Mouse (Mus musculus): Measurements from ENCODE around the gene Rrp9. TPM values are rescaled to one million over a fixed set of nuclear protein-coding genes. Genes with fewer than 3 reads are reported as not detected.

Rrp9 gene
- polyA plus RNA-seq, 1 experiment from 2014 or later, result 58.5 TPM

DNA sequence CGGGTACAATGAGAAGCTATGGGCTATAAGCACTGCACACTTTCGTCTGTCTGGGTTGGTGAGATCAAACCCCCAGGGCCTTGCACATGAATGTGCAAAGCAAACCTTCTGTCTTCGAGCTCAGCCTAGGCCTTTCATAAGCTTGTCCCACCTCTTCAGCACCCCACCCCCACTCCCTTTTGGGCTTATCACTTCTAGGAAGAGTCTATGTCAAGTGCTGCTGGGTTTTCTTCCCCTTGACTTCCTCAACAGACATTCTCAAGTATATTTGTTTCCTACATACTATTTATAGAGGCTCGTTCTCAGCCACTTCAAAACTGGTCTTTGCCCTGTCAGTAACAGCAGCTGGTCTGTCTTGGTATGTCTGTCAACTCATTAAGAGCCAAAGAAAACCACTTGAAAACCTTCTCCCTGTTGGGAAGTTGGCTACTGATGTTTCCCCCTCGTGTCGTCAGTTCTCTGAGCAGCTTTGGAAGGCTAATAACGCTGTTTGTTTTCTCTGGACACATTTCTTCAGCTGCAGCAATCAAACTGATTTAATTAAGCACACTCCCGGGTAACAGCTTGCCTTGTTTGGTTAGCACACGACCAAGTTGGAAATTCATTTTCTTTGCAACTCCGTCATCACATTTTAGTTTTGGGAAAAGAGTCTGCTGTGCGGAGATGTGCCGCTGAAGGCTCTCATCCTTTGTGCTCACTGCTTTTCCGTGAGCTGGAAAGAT, 37.1 kb downstream of the Rrp9 start:
- 0 out of 2 replicates have a peak, but pooled peaks cover 3% of the 10 kb centered on the region for H3K4me1 ChIP-seq
- no peaks in the 10 kb centered on the region for H3K9me3 ChIP-seq (replicated peaks)
- H3K36me3 ChIP-seq (ENCODE audit: poor library complexity, severe bottlenecking), result no peaks in the 10 kb centered on the region
- no peak overlapping the region for H3K4me3 ChIP-seq
- H3K27me3 ChIP-seq, result no peaks in the 10 kb centered on the region
- H3K4me2 ChIP-seq, result no peak overlapping the region
- no peak overlapping the region for H3K9ac ChIP-seq
- 59% methylated on average over 13 of the region's 13 CpGs for WGBS
- H3K27ac ChIP-seq, result no peak overlapping the region; the same call in 1 of the 2 replicates
- ATAC-seq, result no peak

DNA sequence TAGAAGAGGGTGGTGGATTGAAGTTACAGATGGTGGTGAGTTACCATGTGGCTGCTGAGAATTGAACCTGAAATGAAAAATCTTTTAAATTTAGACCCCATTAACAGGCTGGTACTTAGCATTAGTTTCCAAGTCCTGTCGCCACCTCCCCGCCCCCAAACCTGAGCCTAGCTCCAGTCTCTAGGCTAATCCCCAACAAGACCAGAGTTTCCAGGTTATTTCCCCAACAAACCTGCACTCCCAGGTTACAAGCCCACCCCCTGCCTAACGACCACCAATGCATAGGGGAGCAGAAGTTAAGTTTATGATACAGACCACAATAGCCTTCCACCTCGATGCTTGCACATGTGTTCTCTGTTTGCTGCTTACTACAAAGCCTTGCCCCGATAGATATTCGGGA, 37.8 kb downstream of the Rrp9 start:
- WGBS, result 79% methylated on average over 6 of the region's 6 CpGs
- Histone ChIP-seq H3K36me3 (ENCODE audit: poor library complexity, severe bottlenecking) (no peaks in the 10 kb centered on the region), H3K27ac (no peak overlapping the region), H3K9ac (no peak overlapping the region), H3K4me2 (no peak overlapping the region), H3K9me3 (replicated peaks) (no peaks in the 10 kb centered on the region), H3K4me1 (0 out of 2 replicates have a peak, but pooled peaks cover 3% of the 10 kb centered on the region), H3K27me3 (no peaks in the 10 kb centered on the region), H3K4me3 (no peak overlapping the region)
- no peak for ATAC-seq

DNA sequence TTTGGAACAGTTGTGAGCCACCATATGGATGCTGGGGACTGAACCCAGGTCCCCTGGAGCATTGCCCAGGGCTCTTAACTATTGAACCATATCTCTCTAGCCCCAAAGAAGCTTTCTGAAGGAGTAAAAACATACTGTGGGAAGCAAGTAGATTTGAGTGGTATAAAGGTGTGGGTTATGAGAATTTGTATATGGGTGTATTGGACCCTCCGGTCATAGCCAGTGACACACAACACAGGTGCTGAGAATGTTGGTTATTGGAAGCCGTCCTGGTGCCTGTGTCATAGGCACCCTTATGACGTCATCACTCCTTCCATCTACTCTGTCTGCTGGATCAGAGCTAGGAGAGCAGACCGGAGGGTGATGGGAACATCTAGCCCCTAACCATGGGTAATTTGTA, 38.5 kb downstream of the Rrp9 start, which contains the start of gene Iqcf5:
Iqcf5 (plus strand) TSS at position 301 of the 400 bp plus-strand sequence.
- Histone ChIP-seq H3K4me2 (no peak within 1 kb of the TSS), H3K4me3 (no peak within 1 kb of the TSS), H3K27ac (no peak within 1 kb of the TSS), H3K4me1 (0 out of 2 replicates have a peak, but pooled peaks cover 3% of the 10 kb centered on the region), H3K27me3 (no peaks in the 10 kb centered on the region), H3K36me3 (ENCODE audit: poor library complexity, severe bottlenecking) (no peaks in the 10 kb centered on the region), H3K9me3 (replicated peaks) (no peaks in the 10 kb centered on the region), H3K9ac (no peak within 1 kb of the TSS)
- 85% methylated on average over 4 of the region's 4 CpGs for WGBS
- no peak for ATAC-seq

DNA sequence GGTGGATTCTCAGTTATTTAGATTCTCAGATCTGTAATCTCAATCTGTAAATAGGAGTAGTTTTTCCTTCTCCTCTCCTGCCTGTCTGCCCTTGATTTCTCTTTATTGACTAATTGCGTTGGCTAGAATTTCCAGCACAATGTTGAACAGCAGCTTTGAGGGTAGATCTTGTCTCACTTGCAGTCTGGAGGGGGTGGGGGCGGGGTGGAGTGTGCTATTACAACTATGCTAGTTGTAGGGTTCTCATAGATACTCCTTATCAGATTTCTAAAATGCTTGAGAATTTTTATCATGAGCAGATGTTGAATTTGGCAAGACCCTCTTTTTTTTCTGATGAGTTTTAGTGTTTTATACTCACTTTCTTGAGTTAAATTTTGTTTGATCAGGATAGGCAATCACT, 43.7 kb downstream of the Rrp9 start:
- Histone ChIP-seq H3K27me3 (no peaks in the 10 kb centered on the region), H3K9ac (no peak overlapping the region), H3K4me2 (no peak overlapping the region), H3K9me3 (replicated peaks) (no peaks in the 10 kb centered on the region), H3K4me3 (no peak overlapping the region), H3K4me1 (no peaks in the 10 kb centered on the region), H3K36me3 (ENCODE audit: poor library complexity, severe bottlenecking) (no peaks in the 10 kb centered on the region), H3K27ac (no peak overlapping the region)
- ATAC-seq, result no peak
- 93% methylated on average over 2 of the region's 2 CpGs for WGBS

DNA sequence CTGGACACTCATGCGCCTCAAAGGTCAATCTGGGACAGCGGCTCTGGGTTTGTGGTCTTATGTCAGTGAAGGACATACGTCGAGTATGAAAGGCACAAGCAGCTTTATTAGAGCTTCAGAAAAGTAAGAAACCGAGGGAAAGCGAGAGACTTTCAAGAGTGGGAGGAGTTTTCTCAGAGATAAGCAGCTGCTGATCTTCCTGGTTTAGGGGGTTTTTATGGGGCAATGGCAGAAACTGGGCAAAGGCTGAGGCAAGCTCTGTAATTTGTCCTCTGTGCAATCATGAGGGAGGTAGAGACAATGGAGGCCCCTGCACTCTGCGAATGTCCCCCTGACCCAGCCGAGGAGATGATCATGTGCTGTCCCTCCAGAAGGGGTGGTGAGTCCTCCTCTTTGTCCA, 44.1 kb downstream of the Rrp9 start:
- Histone ChIP-seq H3K9me3 (replicated peaks) (no peaks in the 10 kb centered on the region), H3K27ac (no peak overlapping the region), H3K27me3 (no peaks in the 10 kb centered on the region), H3K36me3 (ENCODE audit: poor library complexity, severe bottlenecking) (no peaks in the 10 kb centered on the region), H3K9ac (no peak overlapping the region), H3K4me3 (no peak overlapping the region), H3K4me2 (no peak overlapping the region), H3K4me1 (no peaks in the 10 kb centered on the region)
- no peak for ATAC-seq
- WGBS, result 84% methylated on average over 8 of the region's 8 CpGs

DNA sequence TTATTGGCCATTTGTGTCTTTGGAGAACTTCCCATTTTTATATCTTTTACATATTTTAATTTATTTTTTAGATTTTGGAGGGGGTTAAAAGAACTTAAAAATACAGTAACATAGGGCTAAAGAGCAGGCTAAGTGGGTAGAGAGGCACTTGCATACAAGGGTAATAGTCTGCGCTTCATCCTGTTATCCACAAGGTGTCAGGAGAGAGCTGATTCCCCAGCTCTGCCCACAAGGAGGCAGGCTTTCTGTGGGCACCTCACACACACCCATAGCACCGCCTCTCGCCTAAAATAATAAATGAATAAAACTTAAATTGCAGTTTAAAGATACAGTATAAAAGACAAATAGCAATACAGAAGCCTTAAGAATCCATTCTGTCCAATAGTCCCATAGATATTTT, 56.1 kb downstream of the Rrp9 start:
- Histone ChIP-seq H3K9ac (no peak overlapping the region), H3K27me3 (no peaks in the 10 kb centered on the region), H3K36me3 (ENCODE audit: poor library complexity, severe bottlenecking) (no peaks in the 10 kb centered on the region), H3K4me2 (no peak overlapping the region), H3K27ac (no peak overlapping the region), H3K9me3 (replicated peaks) (no peaks in the 10 kb centered on the region), H3K4me3 (no peak overlapping the region), H3K4me1 (no peaks in the 10 kb centered on the region)
- ATAC-seq, result no peak
- WGBS, result 20% methylated on average over 3 of the region's 3 CpGs

DNA sequence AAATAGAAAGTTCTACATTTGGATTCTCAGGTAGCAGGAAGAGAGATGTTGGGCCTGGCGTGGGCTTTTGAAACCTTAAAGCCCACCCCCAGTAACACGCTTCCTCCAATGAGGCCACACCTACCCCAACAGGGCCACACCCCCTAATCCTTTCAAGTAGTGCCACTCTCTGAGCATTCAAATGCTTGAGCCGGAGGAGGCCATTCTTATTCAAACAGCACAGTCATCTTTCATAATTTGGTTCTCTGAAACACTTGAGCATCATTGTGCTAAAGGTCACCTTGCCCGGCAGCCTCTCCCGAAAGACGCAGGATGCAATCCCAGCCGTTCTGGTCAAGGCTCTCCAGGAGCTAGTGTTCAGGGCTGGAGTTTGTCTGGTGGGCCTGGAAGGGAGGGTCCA, 58.5 kb downstream of the Rrp9 start:
- Histone ChIP-seq H3K27ac (no peak overlapping the region), H3K36me3 (ENCODE audit: poor library complexity, severe bottlenecking) (no peaks in the 10 kb centered on the region), H3K4me3 (no peak overlapping the region), H3K27me3 (no peaks in the 10 kb centered on the region), H3K4me1 (no peaks in the 10 kb centered on the region), H3K9me3 (replicated peaks) (no peaks in the 10 kb centered on the region), H3K9ac (no peak overlapping the region), H3K4me2 (no peak overlapping the region)
- no peak for ATAC-seq
- WGBS, result 90% methylated on average over 7 of the region's 7 CpGs

DNA sequence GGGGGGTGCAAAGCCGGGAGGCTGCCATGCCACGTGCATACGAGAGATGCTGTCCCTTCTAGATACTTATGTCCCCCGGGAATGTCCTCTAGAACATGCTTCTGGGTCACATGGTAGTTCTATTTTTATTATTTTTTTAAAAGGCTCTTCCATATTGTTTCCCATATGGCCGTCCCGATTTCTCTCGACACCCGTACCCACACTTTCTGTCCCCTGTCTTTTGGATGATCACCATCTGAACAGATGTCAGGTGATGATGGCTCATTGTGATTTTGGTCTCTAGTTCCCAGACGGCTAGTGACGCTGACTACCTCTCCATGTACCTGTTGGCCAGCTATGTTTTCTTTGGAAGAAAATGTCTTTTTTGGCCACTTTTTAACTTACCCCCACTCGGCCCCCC, 59.2 kb downstream of the Rrp9 start:
- Histone ChIP-seq H3K9ac (no peak overlapping the region), H3K27me3 (no peaks in the 10 kb centered on the region), H3K4me2 (no peak overlapping the region), H3K36me3 (ENCODE audit: poor library complexity, severe bottlenecking) (no peaks in the 10 kb centered on the region), H3K27ac (no peak overlapping the region), H3K9me3 (replicated peaks) (no peaks in the 10 kb centered on the region), H3K4me1 (no peaks in the 10 kb centered on the region), H3K4me3 (no peak overlapping the region)
- 86% methylated on average over 11 of the region's 11 CpGs for WGBS
- no peak for ATAC-seq

Other genes starting within 250 kb of the Rrp9 start
- 86.8 and 87.7 TPM in 2 replicates for gene Alas1, start 227.3 kb upstream of the Rrp9 start, polyA plus RNA-seq (2015; fragmentation: Nextera tagmentation; extraction: Ambion mirVana)
- 17.7 and 21.6 TPM in 2 replicates for gene Poc1a, start 194.9 kb upstream of the Rrp9 start, polyA plus RNA-seq (2015; fragmentation: Nextera tagmentation; extraction: Ambion mirVana)
- gene Dusp7, start 107.3 kb upstream of the Rrp9 start, polyA plus RNA-seq (2015; fragmentation: Nextera tagmentation; extraction: Ambion mirVana), result 7.1 and 8.7 TPM in 2 replicates
- gene Rpl29, start 46.5 kb upstream of the Rrp9 start, polyA plus RNA-seq (2015; fragmentation: Nextera tagmentation; extraction: Ambion mirVana), result 793 and 845 TPM in 2 replicates
- 35.8 and 42.2 TPM in 2 replicates for gene Acy1, start 37.6 kb upstream of the Rrp9 start, polyA plus RNA-seq (2015; fragmentation: Nextera tagmentation; extraction: Ambion mirVana)
- 3.0 and 4.3 TPM in 2 replicates for gene Abhd14b, start 28.5 kb upstream of the Rrp9 start, polyA plus RNA-seq (2015; fragmentation: Nextera tagmentation; extraction: Ambion mirVana)
- 40.5 and 50.9 TPM in 2 replicates for gene Abhd14a, start 28.3 kb upstream of the Rrp9 start, polyA plus RNA-seq (2015; fragmentation: Nextera tagmentation; extraction: Ambion mirVana)
- 243 and 274 TPM in 2 replicates for gene Pcbp4, start 22.7 kb upstream of the Rrp9 start, polyA plus RNA-seq (2015; fragmentation: Nextera tagmentation; extraction: Ambion mirVana)
- 0.37 and 0.45 TPM in 2 replicates for gene Gpr62, start 10.0 kb upstream of the Rrp9 start, polyA plus RNA-seq (2015; fragmentation: Nextera tagmentation; extraction: Ambion mirVana)
- 0.23 and 0.70 TPM in 2 replicates for gene Parp3, start 986 bp downstream of the Rrp9 start, polyA plus RNA-seq (2015; fragmentation: Nextera tagmentation; extraction: Ambion mirVana)
- gene Iqcf1, start 24.0 kb downstream of the Rrp9 start, polyA plus RNA-seq (2015; fragmentation: Nextera tagmentation; extraction: Ambion mirVana), result not detected in 2 replicates
- gene Iqcf5, start 38.6 kb downstream of the Rrp9 start, polyA plus RNA-seq (2015; fragmentation: Nextera tagmentation; extraction: Ambion mirVana), result not detected in 2 replicates
- not detected in 2 replicates for gene Iqcf3, start 85.7 kb downstream of the Rrp9 start, polyA plus RNA-seq (2015; fragmentation: Nextera tagmentation; extraction: Ambion mirVana)
- gene Iqcf4, start 95.0 kb downstream of the Rrp9 start, polyA plus RNA-seq (2015; fragmentation: Nextera tagmentation; extraction: Ambion mirVana), result not detected in 2 replicates
- not detected in 2 replicates for gene Iqcf6, start 150.6 kb downstream of the Rrp9 start, polyA plus RNA-seq (2015; fragmentation: Nextera tagmentation; extraction: Ambion mirVana)
- gene Grm2, start 180.1 kb downstream of the Rrp9 start, polyA plus RNA-seq (2015; fragmentation: Nextera tagmentation; extraction: Ambion mirVana), result 4.4 and 5.5 TPM in 2 replicates
- 28.5 and 29.4 TPM in 2 replicates for gene Tex264, start 210.0 kb downstream of the Rrp9 start, polyA plus RNA-seq (2015; fragmentation: Nextera tagmentation; extraction: Ambion mirVana)